Mouse (Mus musculus) ovary, postnatal 10 days (tissue): ENCODE measurements around the gene Rassf9.
A peak's percentile ranks its signal among the peaks of the same experiment; 100 is the strongest.

ENCODE experiments used
- DNase-seq: peaks from one replicate; pipeline ENCODE4 v3.0.0; 2022; ENCODE audit warnings: low spot score

Gene Rassf9

GRCm38 (mm10) chr10:102511807-102512461 lies at the start of gene Rassf9:
TSS of gene Rassf9 (plus strand) at chr10:102512222.
- DNase-seq: peak; percentile 17

GRCm38 (mm10) chr10:102469412-102469811 lies 42.6 kb upstream of the Rassf9 start:
- DNase-seq: no peak

GRCm38 (mm10) chr10:102490386-102490785 lies 21.6 kb upstream of the Rassf9 start, which contains the start of gene Nts:
TSS of gene Nts (minus strand) at chr10:102490486.
- no peak for DNase-seq

DNA sequence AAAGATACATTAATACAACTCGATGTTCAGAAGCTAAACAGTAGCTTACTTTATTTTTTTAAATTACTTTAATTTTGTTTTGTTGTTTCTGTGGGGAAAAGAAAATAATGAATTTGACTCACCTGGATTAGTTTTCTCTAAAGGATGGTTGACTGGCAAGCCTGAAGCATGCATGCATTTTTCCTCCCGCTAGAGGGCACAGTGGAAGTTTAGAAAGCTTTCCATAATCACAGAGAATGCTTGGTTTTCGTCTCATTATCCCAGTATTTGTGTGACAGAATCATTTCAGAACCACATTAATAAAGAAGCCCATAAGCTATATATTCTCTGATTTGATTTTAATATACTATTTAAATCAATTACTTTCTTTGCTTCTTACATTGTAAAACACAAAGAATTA lies 20.2 kb upstream of the Rassf9 start:
- DNase-seq: no peak

DNA sequence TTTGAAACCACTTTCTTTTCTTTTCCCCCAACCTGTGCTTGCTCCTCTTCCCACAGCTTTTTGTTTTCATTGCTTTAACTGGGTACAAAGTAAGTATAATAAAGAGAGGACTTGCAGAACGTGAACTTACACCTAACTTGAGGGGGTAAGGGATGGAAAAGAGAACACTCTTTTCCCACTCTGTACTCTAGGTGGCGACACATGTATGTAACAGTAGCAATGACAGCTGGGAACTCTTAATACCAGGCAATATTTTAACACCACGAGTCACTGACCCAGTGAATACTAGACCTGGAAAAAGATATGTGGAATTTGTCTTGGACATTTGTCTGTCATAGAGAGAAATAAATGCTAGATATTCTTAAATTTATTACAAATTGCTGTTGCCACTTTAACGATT lies 13.3 kb upstream of the Rassf9 start:
- no peak for DNase-seq

DNA sequence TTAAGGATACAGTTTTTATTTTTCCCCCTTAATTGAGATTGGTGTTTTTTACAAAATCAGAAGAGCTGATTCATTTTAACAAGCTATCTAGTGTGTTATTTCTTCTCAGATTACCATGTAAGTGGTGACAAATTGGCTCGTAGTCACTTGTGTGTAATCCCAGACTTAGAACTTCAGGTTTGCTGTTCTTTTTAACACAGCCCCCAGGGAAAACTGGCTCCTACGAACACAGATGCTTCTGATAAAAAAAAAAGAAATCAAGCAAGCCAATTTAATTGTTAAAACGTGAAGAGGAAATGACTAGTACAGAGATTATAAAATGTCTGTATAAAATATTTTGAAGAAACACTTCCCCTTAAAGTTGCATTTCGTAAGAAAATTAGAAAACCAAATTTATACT lies 4.6 kb upstream of the Rassf9 start:
- DNase-seq: no peak

- no peak for DNase-seq
These were observed 588 bp upstream of the Rassf9 start for GRCm38 (mm10) chr10:102511461-102511806.

DNA sequence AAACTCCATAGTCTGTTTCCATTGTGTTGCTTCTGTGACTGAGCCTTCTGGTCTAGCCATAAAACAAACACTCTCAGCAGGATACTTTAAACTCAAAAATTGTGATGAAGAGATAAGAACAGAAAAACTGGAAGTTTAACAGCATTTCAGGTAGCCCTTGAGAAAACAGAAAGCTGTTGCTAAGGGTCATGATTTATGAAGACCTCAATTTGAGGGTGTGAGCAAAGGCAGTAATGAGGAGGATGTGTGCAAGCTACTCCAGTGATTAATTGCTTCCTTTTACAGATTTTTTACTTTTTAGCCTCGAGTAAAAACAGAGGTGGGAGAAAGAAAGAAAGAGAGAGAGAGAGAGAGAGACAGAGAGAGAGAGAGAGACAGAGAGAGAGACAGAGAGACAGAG lies 2.1 kb downstream of the Rassf9 start:
- DNase-seq: no peak

DNA sequence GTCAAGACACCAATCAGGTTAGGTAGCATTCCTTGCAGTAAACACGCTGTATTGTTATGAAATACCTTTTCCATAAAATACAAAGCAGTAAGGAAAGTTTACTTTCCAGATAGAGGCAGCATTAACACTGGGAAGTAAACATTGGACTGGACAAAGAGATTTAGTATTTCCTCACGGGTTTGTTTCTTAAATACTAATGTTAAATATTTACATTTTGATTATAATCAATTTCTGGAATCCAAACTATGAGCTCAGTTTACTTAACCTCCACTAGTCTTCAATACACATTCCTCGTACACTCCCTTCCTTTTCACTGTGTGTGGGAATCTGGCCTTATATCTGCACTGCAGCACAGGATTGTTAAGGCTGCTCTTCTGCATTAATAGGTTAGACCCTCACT lies 15.9 kb downstream of the Rassf9 start:
- DNase-seq: no peak

GRCm38 (mm10) chr10:102553941-102554340 lies 41.9 kb downstream of the Rassf9 start:
- no peak for DNase-seq

DNA sequence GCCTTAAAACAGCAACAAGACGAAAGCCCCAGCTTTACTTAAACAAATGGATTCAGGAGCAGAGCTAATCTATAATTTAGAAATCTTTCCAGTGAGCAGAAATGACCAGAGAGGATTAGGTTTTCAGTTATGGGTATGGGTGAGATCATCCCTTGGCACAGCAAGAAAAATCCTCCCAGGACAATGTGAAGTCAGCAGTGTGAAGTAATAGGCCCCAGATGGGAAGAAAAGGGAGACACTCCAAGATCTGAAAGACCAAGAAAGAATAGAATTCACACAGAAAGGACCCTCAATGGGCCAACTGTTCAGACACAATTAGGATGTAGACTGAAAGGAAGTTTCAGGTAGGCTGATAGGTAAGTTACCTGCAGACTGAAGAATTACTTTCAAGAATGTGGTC lies 50.5 kb downstream of the Rassf9 start:
- no peak for DNase-seq

- no peak for DNase-seq
These were observed 65.9 kb downstream of the Rassf9 start for GRCm38 (mm10) chr10:102577970-102578369.

- no peak for DNase-seq
These were observed 82.3 kb downstream of the Rassf9 start for GRCm38 (mm10) chr10:102594306-102594705.
